Mouse (Mus musculus): ENCODE results near the gene Zmynd10.

The Zmynd10 gene

DNA sequence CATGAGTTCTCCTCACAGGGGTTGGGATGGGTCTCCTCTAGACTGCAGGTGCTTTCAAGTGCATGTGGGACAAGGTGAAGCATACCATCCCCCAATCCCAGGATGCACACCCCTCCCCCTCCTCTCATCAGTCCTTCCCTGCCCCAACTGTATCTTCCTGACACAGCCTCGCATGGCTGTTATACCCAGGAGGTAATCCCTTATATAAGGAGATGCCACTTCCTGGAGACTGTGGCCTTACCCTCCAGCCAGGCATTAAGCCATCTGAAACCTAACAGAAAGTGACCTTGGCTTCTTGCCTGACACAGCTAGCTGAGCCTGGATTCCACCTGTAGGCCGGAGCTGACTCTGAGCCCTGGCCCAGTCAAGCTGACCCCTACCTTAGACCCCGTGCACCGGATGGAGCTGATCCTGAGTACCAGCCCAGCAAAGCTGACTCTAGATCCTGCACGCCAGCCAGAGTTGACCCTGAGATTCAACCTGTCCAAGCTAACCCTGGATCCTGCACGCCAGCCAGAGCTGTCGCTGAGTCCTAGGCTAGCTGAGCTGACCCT, 35.5 kb downstream of the Zmynd10 start:
- no peak for DNase-seq

DNA sequence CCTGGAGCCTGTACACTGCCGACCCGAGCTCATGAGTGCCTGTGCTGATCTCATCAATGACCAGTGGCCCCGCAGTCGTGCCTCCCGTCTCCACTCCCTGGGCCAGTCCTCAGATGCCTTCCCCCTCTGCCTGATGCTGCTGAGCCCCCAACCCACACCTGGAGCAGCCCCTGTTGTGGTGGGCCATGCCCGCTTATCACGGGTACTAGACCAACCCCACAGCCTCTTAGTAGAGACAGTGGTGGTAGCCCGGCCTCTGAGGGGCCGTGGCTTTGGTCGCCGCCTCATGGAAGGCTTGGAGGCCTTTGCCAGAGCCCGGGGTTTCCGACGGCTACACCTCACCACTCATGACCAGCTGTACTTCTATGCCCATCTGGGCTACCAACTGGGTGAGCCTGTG, 36.1 kb downstream of the Zmynd10 start:
- DNase-seq = no peak

DNA sequence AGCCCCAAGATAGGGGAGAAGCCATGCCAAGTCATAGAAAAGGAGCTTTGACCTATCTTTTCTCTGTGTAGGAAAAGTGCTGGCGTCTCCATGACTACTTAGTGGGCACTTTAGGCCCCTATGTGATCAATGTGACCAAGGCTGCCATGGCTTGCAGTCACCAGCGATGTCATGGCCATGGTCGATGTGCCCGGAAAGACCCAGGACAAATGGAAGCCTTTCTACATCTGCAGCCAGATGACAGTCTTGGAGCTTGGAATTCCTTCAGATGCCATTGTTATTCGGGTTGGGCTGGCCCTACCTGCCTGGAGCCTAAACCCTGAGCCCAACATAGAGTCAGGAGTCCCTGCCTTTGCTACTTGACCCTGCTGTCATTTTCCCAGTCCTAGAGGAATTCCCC, 39.4 kb downstream of the Zmynd10 start:
- no peak for DNase-seq

DNA sequence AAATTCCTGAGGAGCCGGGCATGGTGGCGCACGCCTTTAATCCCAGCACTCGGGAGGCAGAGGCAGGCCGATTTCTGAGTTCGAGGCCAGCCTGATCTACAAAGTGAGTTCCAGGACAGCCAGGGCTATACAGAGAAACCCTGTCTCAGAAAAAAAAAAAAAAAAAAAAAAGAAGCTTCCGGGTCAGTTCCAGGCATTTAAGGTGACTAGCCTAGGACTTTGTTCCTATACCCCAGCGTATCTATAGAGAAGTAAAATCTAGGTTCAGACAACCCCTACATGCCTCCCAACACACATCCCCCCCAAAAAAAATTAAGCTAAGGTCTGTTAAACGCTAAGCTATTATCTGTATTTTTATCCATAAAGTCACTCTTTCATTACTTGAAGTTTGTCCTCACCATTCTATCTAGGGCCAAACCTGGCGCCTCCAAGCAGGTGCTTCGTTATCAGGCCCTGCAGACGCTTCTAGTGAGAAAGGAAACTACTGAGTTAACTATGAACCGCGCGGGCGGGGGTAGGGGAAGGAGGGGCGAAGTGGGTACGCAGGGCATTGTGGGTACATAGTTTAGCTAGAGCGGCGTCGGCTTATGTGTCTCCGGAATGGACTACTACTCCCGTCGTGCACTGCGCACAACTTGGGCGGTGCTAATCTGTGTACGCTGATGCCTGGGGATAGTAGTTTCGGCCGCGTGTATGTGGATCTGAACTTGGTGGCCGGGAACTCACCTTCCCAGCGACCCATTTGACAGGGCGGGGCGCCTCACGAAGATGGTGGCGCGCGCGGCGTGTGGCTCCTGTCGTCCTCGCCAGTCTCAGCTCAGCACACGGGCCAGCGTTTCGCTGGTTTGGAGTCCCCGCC, 40.1 kb downstream of the Zmynd10 start, which contains the start of gene Ifrd2:
TSS of gene Ifrd2 (plus strand) at position 669 of the 859 bp plus-strand sequence.
- DNase-seq = peak; percentile 99

DNA sequence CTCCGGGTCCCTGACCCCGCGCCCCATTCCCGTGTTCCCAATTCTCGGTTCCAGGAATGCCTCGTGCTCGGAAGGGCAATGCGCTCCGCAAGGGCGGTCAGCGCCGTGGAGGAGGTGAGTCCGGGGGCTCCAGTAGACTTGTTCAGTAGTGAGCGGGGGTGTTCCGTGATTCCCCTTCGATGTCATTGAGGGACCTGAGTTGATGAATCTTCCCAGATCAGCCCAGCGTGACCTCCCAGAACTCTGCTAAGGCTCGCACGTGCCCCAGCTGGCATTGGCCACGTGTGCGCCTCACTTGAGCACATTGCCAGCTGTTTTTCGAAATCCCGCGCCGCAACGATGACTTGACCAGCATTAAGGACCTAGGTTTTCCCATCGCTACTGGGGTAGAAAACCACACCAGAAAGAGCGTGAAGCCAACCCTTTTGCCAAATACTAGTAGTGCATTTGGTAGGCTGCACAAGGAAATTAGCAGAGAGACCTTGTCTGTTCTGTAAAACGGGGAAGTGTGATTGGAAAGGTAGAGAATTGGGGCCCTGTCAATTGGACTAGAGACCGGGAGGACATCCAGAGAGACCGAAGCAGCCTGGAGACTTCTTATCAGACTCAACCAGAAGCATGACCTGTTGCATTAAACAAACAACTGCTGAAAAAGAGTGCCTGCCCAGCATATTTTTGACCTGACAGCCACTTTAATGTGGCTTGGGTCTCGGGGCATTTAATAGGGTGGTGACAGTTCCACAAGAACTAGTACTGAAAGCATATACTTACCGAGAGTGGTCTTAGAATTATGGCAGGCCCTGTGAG, 40.9 kb downstream of the Zmynd10 start:
- no peak for DNase-seq

DNA sequence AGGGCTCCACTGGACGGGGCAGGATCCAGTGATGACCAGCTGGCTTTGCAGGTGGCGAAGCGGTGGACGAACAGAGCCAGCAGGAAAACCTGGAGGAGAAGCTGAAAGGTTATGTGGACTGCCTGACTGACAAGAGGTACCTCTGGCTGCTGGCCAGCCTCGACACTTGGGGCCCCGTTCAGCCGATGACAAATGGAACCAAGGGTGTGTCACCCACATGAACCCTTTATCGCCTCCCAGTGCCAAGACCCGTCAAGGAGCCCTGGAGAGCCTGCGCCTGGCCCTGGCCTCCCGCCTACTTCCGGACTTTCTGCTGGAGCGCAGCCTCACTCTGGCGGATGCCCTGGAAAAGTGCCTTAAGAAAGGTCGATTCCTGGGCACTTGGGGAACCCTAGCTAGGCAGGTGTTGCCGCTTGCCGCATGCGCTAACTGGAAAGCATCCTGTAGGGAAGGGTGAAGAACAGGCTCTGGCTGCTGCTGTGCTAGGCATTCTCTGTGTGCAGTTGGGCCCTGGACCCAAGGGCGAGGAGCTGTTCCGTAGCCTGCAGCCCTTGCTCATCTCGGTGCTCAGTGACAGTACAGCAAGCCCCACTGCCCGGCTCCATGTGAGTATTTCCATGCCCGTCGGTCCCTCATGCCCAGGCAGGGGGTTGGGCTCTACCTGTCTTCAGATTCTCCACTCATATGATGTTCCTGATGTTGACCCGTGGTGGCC, 43.1 kb downstream of the Zmynd10 start:
- DNase-seq = no peak

DNA sequence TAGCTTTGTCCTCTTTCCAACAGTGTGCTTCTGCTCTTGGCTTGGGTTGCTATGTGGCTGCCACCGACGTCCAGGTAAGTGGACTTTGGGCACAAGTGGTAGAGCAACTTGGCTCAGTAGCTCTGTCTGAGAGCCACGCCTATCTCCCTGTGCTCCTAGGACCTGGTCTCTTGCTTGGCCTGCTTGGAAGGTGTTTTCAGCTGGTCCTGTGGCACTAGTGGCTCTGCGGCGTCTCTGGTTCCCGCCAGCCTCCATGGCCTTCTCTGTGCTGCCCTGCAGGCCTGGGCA, 43.6 kb downstream of the Zmynd10 start:
- no peak for DNase-seq

DNA sequence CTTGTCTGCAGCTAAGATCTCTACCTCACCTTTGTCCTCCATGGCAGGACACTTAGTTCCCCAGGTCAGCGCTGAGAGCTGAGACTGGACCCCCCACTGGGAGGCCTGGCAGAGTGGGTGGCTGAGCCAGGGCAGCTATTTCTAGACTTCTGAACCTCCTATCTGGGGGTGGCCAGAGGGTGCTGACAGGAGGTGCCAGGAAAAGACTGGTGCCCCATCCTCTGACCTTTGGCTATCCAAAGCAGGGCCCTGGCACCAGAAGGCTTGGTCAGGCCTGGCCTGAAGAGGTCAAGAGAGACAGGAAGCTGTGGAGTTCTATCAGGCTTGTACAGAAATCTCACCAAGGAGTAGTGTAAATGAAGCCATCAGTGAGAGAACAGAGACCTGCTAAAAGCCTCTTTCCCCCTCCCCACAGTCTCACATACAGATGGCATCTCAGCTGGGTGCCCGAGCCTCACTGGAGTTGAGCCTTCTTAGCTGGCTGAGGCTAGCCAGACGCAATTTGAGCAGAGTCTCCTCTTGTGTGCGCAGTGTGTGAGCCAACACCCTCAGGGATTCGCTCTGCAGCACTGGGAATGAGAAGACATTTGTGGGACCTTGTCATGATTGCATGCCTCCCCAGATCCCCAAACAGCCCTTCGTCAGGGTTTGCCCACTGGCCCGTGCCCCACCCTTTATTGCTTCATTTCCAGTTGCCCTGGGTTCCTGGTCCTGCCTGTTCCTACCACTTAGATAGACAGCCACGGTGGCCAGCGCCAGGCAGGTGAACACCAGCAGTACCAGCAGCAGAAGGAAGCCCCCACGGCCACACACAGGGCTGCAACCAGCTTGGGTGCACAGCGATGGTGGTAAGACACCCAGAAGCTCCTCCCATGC, 46.2 kb downstream of the Zmynd10 start:
- no peak for DNase-seq

DNA sequence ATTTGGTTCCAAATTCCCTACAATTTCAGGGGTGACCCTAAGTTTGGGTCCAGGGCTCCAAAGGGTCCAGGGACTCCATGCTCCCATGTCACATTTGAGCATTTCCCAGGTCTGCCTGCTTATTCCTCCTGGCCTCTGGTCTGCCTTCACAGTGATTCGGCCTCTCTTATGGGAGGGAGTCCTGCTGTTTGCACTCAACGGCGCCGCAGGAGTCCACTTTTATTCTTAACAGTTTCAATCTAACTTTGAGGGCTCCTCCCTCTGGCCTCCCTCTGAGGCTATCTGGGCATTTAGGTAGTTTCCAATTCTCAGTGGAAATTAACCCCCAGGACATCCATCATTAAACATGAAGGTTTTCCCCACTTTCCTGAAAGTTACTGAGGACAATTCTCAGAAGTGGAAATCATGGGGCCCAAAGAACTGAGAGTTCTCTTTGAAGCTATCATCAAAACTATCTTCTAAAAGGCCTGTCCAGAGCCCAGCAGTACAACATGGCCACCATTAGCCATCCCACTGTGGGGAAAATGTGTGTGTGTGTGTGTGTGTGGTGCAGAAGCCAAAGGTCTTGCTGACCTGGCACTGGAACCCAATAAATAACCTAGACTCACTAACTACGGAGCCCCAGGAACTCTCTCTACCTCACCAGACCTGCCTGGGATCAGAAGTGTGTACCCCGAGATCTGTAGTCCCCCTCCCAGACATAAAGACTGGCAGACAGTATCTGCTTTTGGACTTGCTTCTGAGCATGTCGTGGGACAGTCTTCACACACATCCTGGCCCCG, 47.4 kb downstream of the Zmynd10 start:
- no peak for DNase-seq

DNA sequence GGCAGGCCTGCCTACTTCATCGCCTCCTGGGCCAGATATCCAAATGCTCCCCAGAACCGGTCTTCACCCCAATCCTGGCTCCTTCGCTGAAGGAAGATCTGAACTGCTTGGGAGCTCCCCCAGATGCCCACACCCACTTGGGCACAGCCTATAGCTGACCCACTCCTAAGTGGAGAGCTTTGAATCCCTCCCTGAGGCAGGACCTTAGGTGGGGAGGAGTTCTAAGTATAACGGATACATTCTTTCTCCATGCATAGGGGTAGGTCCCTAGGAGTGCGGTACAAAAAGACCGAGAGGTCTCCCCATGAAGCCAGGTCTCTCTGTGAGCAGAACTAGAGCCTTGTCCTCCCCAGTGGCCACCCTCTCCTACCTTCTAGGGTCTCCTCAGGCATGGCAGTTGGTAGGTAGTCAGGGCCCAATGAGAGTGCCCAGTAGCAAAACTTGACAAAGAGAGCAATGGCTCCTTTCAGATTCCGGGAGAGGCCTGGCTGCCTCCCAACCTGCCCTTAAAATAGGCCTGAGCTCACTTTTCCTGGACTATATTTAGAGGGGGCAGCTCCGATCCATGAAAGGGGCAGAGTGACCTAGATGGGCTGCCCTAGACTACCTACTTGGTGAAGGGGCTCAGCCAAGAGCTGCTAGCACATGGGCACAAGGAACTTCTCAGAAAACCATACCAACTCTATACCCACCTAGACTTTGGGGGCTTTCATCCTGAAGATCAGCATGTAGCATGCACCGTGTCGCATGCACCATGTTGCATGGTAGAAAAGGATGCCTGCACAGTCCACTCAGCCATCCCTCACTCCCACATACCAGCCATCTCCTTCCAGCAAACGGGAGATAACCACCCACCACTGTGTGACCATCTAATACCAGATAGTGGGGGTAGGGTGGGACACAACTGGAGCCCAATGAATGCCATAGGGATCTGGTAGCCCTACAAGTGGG, 49.8 kb downstream of the Zmynd10 start:
- no peak for DNase-seq

DNA sequence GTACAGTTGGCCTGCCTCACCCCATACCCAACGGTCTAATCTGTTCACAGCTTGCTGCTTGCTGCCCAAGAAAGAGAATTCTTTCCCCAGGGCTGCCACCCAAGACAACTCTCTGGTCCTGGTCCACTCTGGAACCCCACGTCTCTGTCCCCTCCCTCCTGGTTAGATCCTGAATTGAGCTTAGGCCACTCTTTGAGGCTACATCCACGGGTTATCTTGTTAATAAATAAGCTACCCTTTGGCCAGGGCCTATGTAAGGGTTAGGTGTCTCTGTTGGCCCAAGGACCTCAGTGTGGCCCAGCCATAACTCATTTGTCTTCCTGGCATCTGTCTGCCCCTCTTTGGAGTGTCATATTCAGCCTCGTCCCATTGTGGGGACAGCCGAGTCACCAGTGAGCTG, 51.3 kb downstream of the Zmynd10 start:
- no peak for DNase-seq

DNA sequence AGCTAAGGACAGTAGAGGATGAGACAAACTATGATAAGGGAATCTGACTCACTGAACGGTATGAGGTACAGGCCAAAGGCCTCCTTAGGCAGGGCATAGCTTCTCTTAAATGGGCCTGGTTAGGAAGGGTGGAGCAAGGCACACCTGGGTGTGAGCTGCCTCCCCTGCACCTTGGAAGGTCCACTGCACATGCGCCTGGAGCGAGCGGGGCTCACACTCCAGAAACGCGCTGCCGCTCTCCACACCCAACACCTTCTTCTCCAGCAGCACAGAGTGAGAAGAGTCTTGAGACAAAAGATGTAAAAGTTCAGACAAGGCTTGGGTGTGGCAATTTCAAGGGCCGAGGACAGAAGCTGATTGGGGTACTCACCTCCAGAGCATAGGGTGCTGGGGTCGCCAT, 52.3 kb downstream of the Zmynd10 start:
- no peak for DNase-seq

DNA sequence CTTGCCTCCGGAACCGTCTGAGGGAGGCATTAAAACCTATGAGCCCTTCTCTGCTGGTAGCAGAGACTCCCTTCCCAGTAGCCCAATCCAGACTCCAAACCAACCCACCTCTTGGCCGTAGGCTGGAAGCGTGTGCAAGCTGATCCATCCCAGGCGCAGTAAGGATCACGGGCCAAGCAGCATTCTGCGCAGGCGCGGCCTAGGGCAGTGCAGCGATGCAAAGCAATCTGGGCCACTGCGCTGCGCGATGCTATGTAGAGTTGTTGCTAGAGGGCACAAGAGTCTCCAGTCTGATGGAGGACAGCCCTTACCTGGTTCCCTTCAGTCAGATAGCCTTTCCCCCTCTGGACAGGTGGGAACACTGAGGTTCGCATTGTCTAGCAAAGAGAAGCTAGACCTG, 52.7 kb downstream of the Zmynd10 start:
- no peak for DNase-seq

DNA sequence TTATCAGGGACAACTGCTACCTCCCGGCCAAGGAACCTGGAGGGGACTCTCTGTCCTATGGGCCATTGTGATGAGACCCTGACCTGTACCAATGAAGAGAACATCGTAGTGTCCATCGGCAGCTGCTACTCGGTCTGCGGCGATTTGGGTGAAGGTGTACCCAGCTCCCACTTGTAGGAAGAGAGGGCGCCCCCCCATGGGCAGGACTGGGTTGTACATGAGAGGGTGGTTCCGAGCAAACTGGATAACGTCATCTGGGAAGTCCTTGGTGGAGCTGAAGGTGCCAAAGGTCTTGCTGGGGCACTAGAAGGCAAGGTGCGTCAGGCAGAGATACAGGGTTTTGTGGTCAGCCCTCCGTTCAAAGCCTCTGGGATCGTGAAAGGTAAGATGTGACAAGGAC, 53.6 kb downstream of the Zmynd10 start:
- DNase-seq = no peak

All from layer of hippocampus, adult 9-11 months (tissue).